Mouse (Mus musculus): ENCODE results near the gene Hsf3. TPM values are rescaled to one million over a fixed set of nuclear protein-coding genes. Genes with fewer than 3 reads are reported as not detected.
"Not testable (repeated sequence)": the region's sequence is repeated elsewhere in the genome, so short reads cannot be mapped to it uniquely, and the experiment has no call there.

The Hsf3 gene
- 0.08 TPM in 1 of 2 replicates, not detected in the other for polyA plus RNA-seq (2015; fragmentation: Nextera tagmentation; extraction: Ambion mirVana)

DNA sequence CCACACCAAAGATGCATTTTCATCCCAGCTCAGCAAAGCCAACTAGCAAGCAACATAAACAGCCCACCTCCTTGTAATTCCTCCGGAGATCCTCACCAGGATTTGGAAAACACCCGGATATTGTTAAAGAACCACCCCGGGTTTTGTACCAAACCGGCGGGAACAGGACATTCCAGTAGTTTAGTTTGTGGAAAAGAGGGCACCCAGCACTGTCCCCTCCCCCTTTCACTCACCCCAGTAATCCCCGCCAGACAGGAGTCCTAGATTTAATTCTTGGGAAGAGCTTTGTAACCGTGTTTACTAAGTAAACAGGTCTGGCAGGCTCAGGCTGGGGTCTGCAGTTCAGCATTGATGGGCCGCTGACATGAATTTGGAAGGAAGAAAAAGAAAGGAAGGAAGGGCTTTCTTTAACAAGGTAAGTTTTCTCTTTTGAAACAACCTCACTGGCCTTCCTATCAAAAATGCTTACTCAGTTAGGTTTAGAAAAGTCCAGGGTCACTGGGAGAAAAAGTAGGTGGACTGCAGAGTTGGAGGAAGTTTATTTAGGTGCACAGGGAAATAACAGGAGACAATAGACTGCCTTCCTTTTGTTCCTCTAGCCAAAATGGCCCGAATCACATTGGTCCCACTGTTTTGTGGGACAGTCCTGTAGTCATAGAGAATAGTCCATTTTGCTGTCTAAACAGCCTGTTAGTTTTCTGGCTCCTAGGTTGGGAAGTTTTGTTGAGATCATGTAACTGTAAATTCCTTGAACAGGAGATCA lies at the start of gene Hsf3:
Hsf3 (minus strand) TSS at position 94 of the 763 bp plus-strand sequence.
- Histone ChIP-seq H3K4me1 (ENCODE audit: control insufficient read depth, insufficient read depth, low read depth, low read length) (no peaks in the 10 kb centered on the region), H3K36me3 (ENCODE audit: control insufficient read depth, insufficient read depth, low read length) (no peaks in the 10 kb centered on the region)
- ATAC-seq: no peak

DNA sequence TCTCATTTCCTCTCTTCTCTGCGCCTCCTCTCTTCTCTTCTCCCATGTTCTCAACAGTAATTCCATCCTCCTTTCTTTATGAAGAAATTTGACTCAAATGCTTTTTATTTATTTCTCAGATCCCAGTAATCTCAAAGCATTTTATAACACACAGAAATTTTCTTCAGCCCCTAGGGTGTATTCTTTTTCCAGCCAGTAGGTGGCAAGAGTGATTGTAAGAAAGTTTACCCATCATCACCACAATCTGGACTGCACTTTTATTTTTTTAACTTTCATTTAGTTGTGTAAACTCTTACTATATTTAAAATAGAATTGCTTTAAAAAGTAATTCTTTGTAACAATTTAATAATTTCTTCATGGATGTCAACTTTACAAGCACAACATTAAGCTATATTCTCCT lies 45.5 kb upstream of the Hsf3 start:
- Histone ChIP-seq H3K9ac (ENCODE audit: low read depth, low read length) (no peak overlapping the region), H3K4me1 (ENCODE audit: control insufficient read depth, insufficient read depth, low read depth, low read length) (no peaks in the 10 kb centered on the region), H3K4me3 (ENCODE audit: low read length) (no peak overlapping the region), H3K27ac (ENCODE audit: low read depth, low read length) (no peak overlapping the region), H3K27me3 (replicated peaks; ENCODE audit: control insufficient read depth, insufficient read depth, low read length) (no peaks in the 10 kb centered on the region), H3K4me2 (ENCODE audit: low read length) (no peak overlapping the region), H3K9me3 (ENCODE audit: control insufficient read depth, low read length) (no peaks in the 10 kb centered on the region), H3K36me3 (ENCODE audit: control insufficient read depth, insufficient read depth, low read length) (no peaks in the 10 kb centered on the region)
- ATAC-seq: no peak
- 50% methylated on average over 1 of the region's 1 CpGs for WGBS

More for the DNA sequence above, at the start of gene Hsf3:
- Histone ChIP-seq H3K9me3 (ENCODE audit: control insufficient read depth, low read length) (no peaks in the 10 kb centered on the region), H3K4me2 (ENCODE audit: low read length) (peak within 1 kb of the TSS; percentile 39), H3K27ac (ENCODE audit: low read depth, low read length) (no peak within 1 kb of the TSS), H3K4me3 (ENCODE audit: low read length) (peak within 1 kb of the TSS; percentile 26), H3K9ac (ENCODE audit: low read depth, low read length) (no peak within 1 kb of the TSS), H3K27me3 (replicated peaks; ENCODE audit: control insufficient read depth, insufficient read depth, low read length) (no peaks in the 10 kb centered on the region)
- 18% methylated on average over 9 of the region's 9 CpGs for WGBS

DNA sequence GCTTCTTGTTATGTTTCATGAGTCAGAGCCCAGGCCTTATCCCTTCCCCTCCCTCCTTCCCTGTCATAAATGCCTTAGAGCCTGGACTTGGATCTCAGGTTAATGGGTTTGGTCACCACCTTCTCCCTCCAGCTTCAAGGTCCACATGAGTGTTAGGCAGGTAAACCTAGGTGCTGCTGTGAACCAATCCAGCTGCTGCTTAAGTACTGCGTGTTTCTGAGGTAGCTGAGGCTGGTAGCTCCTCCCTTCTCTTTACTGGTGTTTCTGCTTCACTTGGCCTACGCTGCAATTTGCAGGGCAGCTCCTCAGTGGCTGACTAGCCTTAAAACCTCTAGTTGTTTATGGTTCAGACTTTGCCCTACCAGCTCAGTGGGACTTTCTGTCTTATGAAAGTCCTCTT lies 945 bp downstream of the Hsf3 start, which contains the start of gene Heph:
Heph (plus strand) TSS at position 211 of the 400 bp plus-strand sequence.
- 58% methylated on average over 2 of the region's 2 CpGs for WGBS
- peak within 1 kb of the TSS; percentile 26 for H3K4me3 ChIP-seq (ENCODE audit: low read length)
- no peak within 1 kb of the TSS for H3K9ac ChIP-seq (ENCODE audit: low read depth, low read length)
- no peaks in the 10 kb centered on the region for H3K4me1 ChIP-seq (ENCODE audit: control insufficient read depth, insufficient read depth, low read depth, low read length)
- H3K27me3 ChIP-seq (replicated peaks; ENCODE audit: control insufficient read depth, insufficient read depth, low read length): no peaks in the 10 kb centered on the region
- H3K27ac ChIP-seq (ENCODE audit: low read depth, low read length): no peak within 1 kb of the TSS
- peak within 1 kb of the TSS; percentile 39 for H3K4me2 ChIP-seq (ENCODE audit: low read length)
- H3K9me3 ChIP-seq (ENCODE audit: control insufficient read depth, low read length): no peaks in the 10 kb centered on the region
- no peak for ATAC-seq
- no peaks in the 10 kb centered on the region for H3K36me3 ChIP-seq (ENCODE audit: control insufficient read depth, insufficient read depth, low read length)

DNA sequence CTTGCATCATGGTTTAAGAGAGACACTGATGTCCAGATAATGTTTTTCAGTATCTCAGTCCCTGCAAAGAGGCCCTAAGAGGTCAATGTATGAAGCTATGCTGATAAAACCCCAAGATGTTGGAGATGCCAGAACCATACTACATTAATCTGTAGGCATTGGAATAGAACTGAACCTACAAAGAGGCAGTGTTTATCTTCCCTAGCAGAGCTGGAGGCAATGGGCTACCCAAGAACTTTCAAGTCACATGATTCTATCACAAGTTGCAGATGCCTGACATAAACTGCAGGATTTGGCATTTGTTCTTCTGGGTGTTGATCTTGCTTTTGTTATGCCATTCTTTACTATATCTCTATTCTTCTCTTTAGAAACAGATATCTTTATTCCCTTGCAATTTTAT lies 36.7 kb downstream of the Hsf3 start:
- ATAC-seq: no peak
- no peak overlapping the region for H3K4me2 ChIP-seq (ENCODE audit: low read length)
- H3K36me3 ChIP-seq (ENCODE audit: control insufficient read depth, insufficient read depth, low read length): no peaks in the 10 kb centered on the region
- no peak overlapping the region for H3K9ac ChIP-seq (ENCODE audit: low read depth, low read length)
- H3K9me3 ChIP-seq (ENCODE audit: control insufficient read depth, low read length): no peaks in the 10 kb centered on the region
- no peaks in the 10 kb centered on the region for H3K27me3 ChIP-seq (replicated peaks; ENCODE audit: control insufficient read depth, insufficient read depth, low read length)
- H3K4me3 ChIP-seq (ENCODE audit: low read length): no peak overlapping the region
- H3K27ac ChIP-seq (ENCODE audit: low read depth, low read length): no peak overlapping the region
- H3K4me1 ChIP-seq (ENCODE audit: control insufficient read depth, insufficient read depth, low read depth, low read length): no peaks in the 10 kb centered on the region

DNA sequence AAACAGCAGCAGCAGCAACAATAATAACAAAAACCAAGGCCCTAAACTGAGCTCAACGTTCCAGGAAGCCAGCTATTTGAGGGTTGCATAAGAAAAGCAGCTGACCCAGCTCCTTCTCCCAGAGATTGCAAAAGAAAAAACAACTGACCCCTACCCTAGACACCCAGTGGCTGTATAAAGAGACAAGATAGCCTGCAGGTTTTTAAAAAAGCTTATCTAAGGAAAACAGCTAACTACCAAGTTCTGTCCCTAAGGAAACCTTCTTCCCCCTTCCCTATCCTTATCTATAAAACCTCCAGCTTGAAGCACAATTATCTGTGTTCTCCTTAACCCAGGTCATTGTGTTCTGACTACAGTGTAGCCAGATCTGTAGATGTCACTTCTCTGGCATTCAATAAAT lies 38.4 kb downstream of the Hsf3 start:
- no peak overlapping the region for H3K4me2 ChIP-seq (ENCODE audit: low read length)
- H3K36me3 ChIP-seq (ENCODE audit: control insufficient read depth, insufficient read depth, low read length): no peaks in the 10 kb centered on the region
- no peak overlapping the region for H3K9ac ChIP-seq (ENCODE audit: low read depth, low read length)
- H3K9me3 ChIP-seq (ENCODE audit: control insufficient read depth, low read length): no peaks in the 10 kb centered on the region
- no peak overlapping the region for H3K4me3 ChIP-seq (ENCODE audit: low read length)
- 50% methylated on average over 1 of the region's 1 CpGs for WGBS
- H3K27ac ChIP-seq (ENCODE audit: low read depth, low read length): no peak overlapping the region
- H3K27me3 ChIP-seq (replicated peaks; ENCODE audit: control insufficient read depth, insufficient read depth, low read length): no peaks in the 10 kb centered on the region
- H3K4me1 ChIP-seq (ENCODE audit: control insufficient read depth, insufficient read depth, low read depth, low read length): no peaks in the 10 kb centered on the region
- no peak for ATAC-seq

DNA sequence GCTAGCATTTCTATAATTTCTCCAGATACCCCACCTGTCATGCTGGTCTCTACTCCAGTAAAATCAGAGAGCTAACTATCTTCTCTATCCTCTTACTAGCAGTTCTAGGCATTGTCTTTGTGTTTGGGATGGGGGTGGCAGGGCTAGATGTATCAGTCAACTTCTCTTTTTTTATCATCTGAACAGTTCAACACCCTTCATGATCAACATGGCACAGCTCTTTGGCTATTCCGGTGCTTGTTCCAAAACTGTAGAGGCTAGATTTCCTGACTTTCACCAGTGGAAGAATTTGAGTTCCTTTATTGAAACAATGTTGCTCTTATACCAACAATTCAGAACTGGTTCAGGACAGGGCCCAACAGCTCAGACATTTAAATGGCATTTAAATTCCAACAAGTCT lies 39.1 kb downstream of the Hsf3 start:
- no peak overlapping the region for H3K4me2 ChIP-seq (ENCODE audit: low read length)
- H3K27me3 ChIP-seq (replicated peaks; ENCODE audit: control insufficient read depth, insufficient read depth, low read length): no peaks in the 10 kb centered on the region
- H3K4me1 ChIP-seq (ENCODE audit: control insufficient read depth, insufficient read depth, low read depth, low read length): no peaks in the 10 kb centered on the region
- no peak overlapping the region for H3K9ac ChIP-seq (ENCODE audit: low read depth, low read length)
- ATAC-seq: no peak
- no peak overlapping the region for H3K4me3 ChIP-seq (ENCODE audit: low read length)
- no peaks in the 10 kb centered on the region for H3K9me3 ChIP-seq (ENCODE audit: control insufficient read depth, low read length)
- WGBS: 94% methylated on average over 1 of the region's 1 CpGs
- no peaks in the 10 kb centered on the region for H3K36me3 ChIP-seq (ENCODE audit: control insufficient read depth, insufficient read depth, low read length)
- no peak overlapping the region for H3K27ac ChIP-seq (ENCODE audit: low read depth, low read length)

DNA sequence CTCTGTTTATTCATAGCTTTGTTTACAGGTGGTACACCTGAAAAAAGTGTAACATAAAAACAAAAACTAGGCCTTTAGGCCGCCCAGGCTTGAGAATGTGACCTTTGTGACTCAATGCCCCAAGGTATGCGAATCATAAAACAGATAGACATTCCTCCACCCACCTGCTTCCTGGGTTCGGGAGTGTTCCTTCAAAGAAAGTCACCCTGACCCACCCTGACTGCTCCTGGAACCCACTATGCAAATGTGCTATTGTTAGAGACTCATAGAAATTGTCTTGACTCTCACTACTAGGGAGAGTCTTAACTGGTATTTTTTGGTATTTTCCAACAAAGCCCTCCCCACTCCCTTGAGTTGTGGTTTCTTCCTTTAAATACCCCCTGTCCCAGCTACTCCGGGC lies 40.7 kb downstream of the Hsf3 start:
- 76% methylated on average over 4 of the region's 4 CpGs for WGBS
- not testable (repeated sequence) for ATAC-seq; H3K4me3 ChIP-seq (ENCODE audit: low read length); H3K9me3 ChIP-seq (ENCODE audit: control insufficient read depth, low read length); H3K27ac ChIP-seq (ENCODE audit: low read depth, low read length); H3K9ac ChIP-seq (ENCODE audit: low read depth, low read length); H3K4me1 ChIP-seq (ENCODE audit: control insufficient read depth, insufficient read depth, low read depth, low read length); H3K27me3 ChIP-seq (replicated peaks; ENCODE audit: control insufficient read depth, insufficient read depth, low read length); H3K4me2 ChIP-seq (ENCODE audit: low read length); H3K36me3 ChIP-seq (ENCODE audit: control insufficient read depth, insufficient read depth, low read length)

DNA sequence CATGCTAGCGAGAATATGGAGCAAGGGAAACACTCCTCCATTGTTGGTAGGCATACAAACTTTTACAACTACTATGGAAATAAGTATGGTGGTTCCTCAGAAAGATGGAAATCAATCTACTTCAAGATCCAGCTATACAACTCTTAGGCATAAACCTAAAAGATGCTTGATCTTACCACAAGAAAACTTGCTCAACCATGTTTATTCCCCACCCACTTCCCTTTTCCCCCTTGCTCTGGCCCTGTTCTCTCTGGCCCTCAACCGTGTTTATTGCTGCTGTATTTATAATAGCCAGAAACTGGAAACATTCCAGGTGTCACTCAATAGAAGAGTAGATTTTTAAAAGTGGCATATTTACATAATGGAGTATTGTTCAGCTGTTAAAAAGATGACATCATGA lies 117.0 kb downstream of the Hsf3 start:
- no peak overlapping the region for H3K4me3 ChIP-seq (ENCODE audit: low read length)
- no peaks in the 10 kb centered on the region for H3K9me3 ChIP-seq (ENCODE audit: control insufficient read depth, low read length)
- no peaks in the 10 kb centered on the region for H3K36me3 ChIP-seq (ENCODE audit: control insufficient read depth, insufficient read depth, low read length)
- ATAC-seq: no peak
- no peaks in the 10 kb centered on the region for H3K4me1 ChIP-seq (ENCODE audit: control insufficient read depth, insufficient read depth, low read depth, low read length)
- no peak overlapping the region for H3K27ac ChIP-seq (ENCODE audit: low read depth, low read length)
- WGBS: 84% methylated on average over 2 of the region's 2 CpGs
- H3K27me3 ChIP-seq (replicated peaks; ENCODE audit: control insufficient read depth, insufficient read depth, low read length): no peaks in the 10 kb centered on the region
- no peak overlapping the region for H3K9ac ChIP-seq (ENCODE audit: low read depth, low read length)
- no peak overlapping the region for H3K4me2 ChIP-seq (ENCODE audit: low read length)

DNA sequence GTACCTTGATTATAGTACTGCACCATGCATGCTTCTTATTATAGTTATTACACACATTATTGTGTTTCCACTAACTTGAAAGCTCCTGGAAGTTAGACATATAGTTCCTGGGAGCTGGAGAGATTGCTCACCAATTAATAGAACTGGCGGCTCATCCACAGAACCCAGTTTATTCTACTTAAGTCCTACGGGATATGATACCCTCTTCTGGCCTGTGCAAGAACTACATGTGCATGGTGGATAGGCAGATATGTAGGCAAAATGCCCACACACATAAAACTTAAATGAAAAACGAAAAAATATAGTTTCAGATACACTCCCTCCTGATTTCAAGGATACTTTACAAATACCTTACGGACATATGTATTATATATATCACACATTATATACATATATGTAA lies 126.3 kb downstream of the Hsf3 start:
- WGBS: 51% methylated on average over 4 of the region's 4 CpGs
- Histone ChIP-seq H3K4me1 (ENCODE audit: control insufficient read depth, insufficient read depth, low read depth, low read length) (no peaks in the 10 kb centered on the region), H3K4me3 (ENCODE audit: low read length) (no peak overlapping the region), H3K9ac (ENCODE audit: low read depth, low read length) (no peak overlapping the region), H3K27me3 (replicated peaks; ENCODE audit: control insufficient read depth, insufficient read depth, low read length) (no peaks in the 10 kb centered on the region), H3K9me3 (ENCODE audit: control insufficient read depth, low read length) (no peaks in the 10 kb centered on the region), H3K27ac (ENCODE audit: low read depth, low read length) (no peak overlapping the region), H3K36me3 (ENCODE audit: control insufficient read depth, insufficient read depth, low read length) (no peaks in the 10 kb centered on the region), H3K4me2 (ENCODE audit: low read length) (no peak overlapping the region)
- no peak for ATAC-seq
